Mouse (Mus musculus) heart, postnatal 36 days (tissue): ENCODE data around the gene Shkbp1. TPM values are rescaled to one million over a fixed set of nuclear protein-coding genes. Genes with fewer than 3 reads are reported as not detected.
A peak's percentile ranks its signal among the peaks of the same experiment; 100 is the strongest.

Source experiments
- DNase-seq, 2 experiments: peaks; one replicate each; pipeline ENCODE4 v3.0.0; 2021 to 2022
- intact Hi-C: fragments of 180-260 bp; cut with DNase I; formaldehyde crosslinking; loops from one replicate; pipeline ENCODE4 v1.15.1; 2025
- total RNA-seq, 2 experiments: library from RNA; stranded (reverse); gene quantifications; 2 replicates each; pipeline ENCODE4 v1.2.3; 2021

Shkbp1 gene
- total RNA-seq, 2 experiments from 2014 or later = 6.5 to 7.5 TPM

GRCm38 (mm10) chr7:27367976-27368375 lies 12.2 kb upstream of the Shkbp1 start:
- intact Hi-C loops = no loop called here
- DNase-seq = no peak

GRCm38 (mm10) chr7:27366082-27366844 lies 10.4 kb upstream of the Shkbp1 start:
- intact Hi-C loops = no loop called here
- no peak for DNase-seq

- DNase-seq = no peak
- intact Hi-C loops = no loop called here
These were observed 8.6 kb upstream of the Shkbp1 start for GRCm38 (mm10) chr7:27364379-27364778.

GRCm38 (mm10) chr7:27361283-27361946 lies 5.6 kb upstream of the Shkbp1 start:
- intact Hi-C loops = no loop called here
- peak; percentile 96 to 97 for DNase-seq

GRCm38 (mm10) chr7:27360749-27361148 lies 4.9 kb upstream of the Shkbp1 start:
- DNase-seq = no peak
- intact Hi-C loops = no loop called here

- intact Hi-C loops = loop anchor here (5.0 kb wide), 2 partner anchors 112 to 312 kb away; partner anchors contain the start of genes Map3k10 and Sertad3
- no peak for DNase-seq
These were observed 4.0 kb upstream of the Shkbp1 start for GRCm38 (mm10) chr7:27359706-27360358.

GRCm38 (mm10) chr7:27359162-27359561 lies 3.3 kb upstream of the Shkbp1 start:
- DNase-seq = no peak
- intact Hi-C loops = loop anchor here (5.0 kb wide), 2 partner anchors 113 to 313 kb away; partner anchors contain the start of genes Map3k10 and Sertad3

GRCm38 (mm10) chr7:27357595-27357978 lies 1.8 kb upstream of the Shkbp1 start:
- intact Hi-C loops = loop anchor here (5.0 kb wide), 2 partner anchors 115 to 315 kb away; partner anchors contain the start of genes Map3k10 and Sertad3
- DNase-seq = no peak

GRCm38 (mm10) chr7:27356861-27357594 lies 1.2 kb upstream of the Shkbp1 start, which contains the start of gene Gm20479:
Gene Gm20479 (minus strand): TSS chr7:27357419.
- intact Hi-C loops = loop anchor here (5.0 kb wide), 2 partner anchors 115 to 315 kb away; partner anchors contain the start of genes Map3k10 and Sertad3
- DNase-seq = peak in 1 of 2 experiments; percentile 42

- intact Hi-C loops = loop anchor here (5.0 kb wide), 2 partner anchors 116 to 316 kb away; partner anchors contain the start of genes Map3k10 and Sertad3
- DNase-seq = peak in 1 of 2 experiments; percentile 46
These were observed 429 bp upstream of the Shkbp1 start for GRCm38 (mm10) chr7:27356248-27356647.

- intact Hi-C loops = loop anchor here (2.0 to 5.0 kb wide), 3 partner anchors 16 to 317 kb away; partner anchors contain the start of genes Map3k10 and Sertad3
- DNase-seq = no peak
These were observed 558 bp downstream of the Shkbp1 start for GRCm38 (mm10) chr7:27355261-27355660.

GRCm38 (mm10) chr7:27354783-27355182 lies 1.0 kb downstream of the Shkbp1 start:
- intact Hi-C loops = loop anchor here (2.0 to 5.0 kb wide), 3 partner anchors 16 to 318 kb away; partner anchors contain the start of genes Map3k10 and Sertad3
- no peak for DNase-seq

GRCm38 (mm10) chr7:27354144-27354543 lies 1.7 kb downstream of the Shkbp1 start:
- intact Hi-C loops = loop anchor here (2.0 kb wide), 1 partner anchor 15 kb away; no protein-coding TSS in a partner anchor
- no peak for DNase-seq

- no peak for DNase-seq
- intact Hi-C loops = no loop called here
These were observed 10.4 kb downstream of the Shkbp1 start for GRCm38 (mm10) chr7:27345444-27345843.

GRCm38 (mm10) chr7:27342595-27342994 lies 13.2 kb downstream of the Shkbp1 start:
- no peak for DNase-seq
- intact Hi-C loops = no loop called here

GRCm38 (mm10) chr7:27339519-27339918 lies 16.3 kb downstream of the Shkbp1 start:
- intact Hi-C loops = loop anchor here (2.0 to 10.0 kb wide), 5 partner anchors 15 to 1035 kb away; partner anchors contain the start of genes Akt2, Plekhg2 and Zfp607b
- no peak for DNase-seq

GRCm38 (mm10) chr7:27339114-27339513 lies 16.7 kb downstream of the Shkbp1 start:
- intact Hi-C loops = loop anchor here (2.0 to 10.0 kb wide), 5 partner anchors 16 to 1036 kb away; partner anchors contain the start of genes Akt2, Plekhg2 and Zfp607b
- no peak for DNase-seq

- DNase-seq = no peak
- intact Hi-C loops = loop anchor here (2.0 to 10.0 kb wide), 5 partner anchors 109 to 1037 kb away; partner anchors contain the start of genes Akt2, Blvrb, Plekhg2 and Sptbn4
These were observed 18.5 kb downstream of the Shkbp1 start, which contains the start of gene Ltbp4 for GRCm38 (mm10) chr7:27337175-27337853. Gene Ltbp4 (minus strand): TSS chr7:27337692.
